In genomic region chr3:97972200-97972599, GRCm38 (mm10) we compare ENCODE assay signal across 18 mouse cellular contexts. TPM values are rescaled to one million over a fixed set of nuclear protein-coding genes. Genes with fewer than 3 reads are reported as not detected.
A peak's percentile ranks its signal among the peaks of the same experiment; 100 is the strongest.
DNase-seq lines count a peak whose midpoint lies in the region; ATAC-seq lines count a peak whose summit lies in the region.
"Had no signal": no experiment of that assay in that cellular context is flagged by ENCODE, and none has a peak within 500 bp of the region (broad histone marks: within the 10 kb centered on the region; RNA-seq: fewer than 3 reads in every experiment).

No protein-coding gene starts in this region.

- WGBS in kidney, embryonic 15.5 days = 29% methylated on average over 5 of the region's 5 CpGs
- WGBS in lung, embryonic 15.5 days = 29% methylated on average over 5 of the region's 5 CpGs
- 43% methylated on average over 5 of the region's 5 CpGs for WGBS in limb, embryonic 10.5 days

- H3K27ac ChIP-seq in kidney, embryonic 15.5 days = peak overlapping the region; percentile 71; the same call in 1 of the 2 replicates
- H3K27ac ChIP-seq in lung, embryonic 15.5 days = peak overlapping the region; percentile 54
- H3K27ac ChIP-seq in limb, embryonic 10.5 days = peak overlapping the region; percentile 39; the same call in 1 of the 2 replicates
- H3K27ac ChIP-seq: heart, adult 2 months; heart, embryonic 15.5 days; limb, embryonic 12.5 days; liver, embryonic 15.5 days had no signal

- H3K9ac ChIP-seq in kidney, embryonic 15.5 days = no peak overlapping the region
- H3K9ac ChIP-seq in lung, embryonic 15.5 days = no peak overlapping the region
- H3K9ac ChIP-seq: heart, embryonic 15.5 days; limb, embryonic 12.5 days; liver, embryonic 15.5 days had no signal

- no peak overlapping the region for H3K4me3 ChIP-seq in kidney, embryonic 15.5 days (replicated peaks)
- no peak overlapping the region for H3K4me3 ChIP-seq in lung, embryonic 15.5 days
- H3K4me3 ChIP-seq in limb, embryonic 10.5 days = no peak overlapping the region
- H3K4me3 ChIP-seq: heart, adult 2 months; heart, embryonic 15.5 days; limb, embryonic 12.5 days; liver, embryonic 15.5 days had no signal

- peak; percentile 23 for DNase-seq in embryo, embryonic 10 days (ENCODE audit: low spot score)
- DNase-seq in embryo, embryonic 11 days = no peak
- no peak for DNase-seq in kidney, adult 11 months
- DNase-seq in lung, postnatal 14 days = no peak
- DNase-seq in limb, embryonic 10.5 days (ENCODE audit: low spot score) = no peak
- no peak for DNase-seq in ovary, postnatal 36 days (ENCODE audit: low spot score)
- DNase-seq: adrenal gland, adult 8-10 months; cerebellum, postnatal 10 days; gastrocnemius, postnatal 25 days; heart, adult 2 months; kidney, adult 18-20 months; right cerebral cortex, postnatal 25 days had no signal

- peak; percentile 88 for ATAC-seq in kidney, embryonic 15.5 days (replicated peaks; ENCODE audit: low FRiP score)
- ATAC-seq in lung, embryonic 15.5 days (ENCODE audit: borderline replicate concordance, extremely low read depth, low FRiP score, low TSS enrichment) = peak; percentile 75
- ATAC-seq: forebrain, embryonic 14.5 days had no signal

- H3K4me1 ChIP-seq in kidney, embryonic 15.5 days = peaks cover 33% of the 10 kb centered on the region
- H3K4me1 ChIP-seq in lung, embryonic 15.5 days = peaks cover 69% of the 10 kb centered on the region
- H3K4me1 ChIP-seq in limb, embryonic 10.5 days = peaks cover 32% of the 10 kb centered on the region

- no peaks in the 10 kb centered on the region; the same call in 1 of the 2 replicates for H3K27me3 ChIP-seq in kidney, embryonic 15.5 days
- no peaks in the 10 kb centered on the region for H3K27me3 ChIP-seq in lung, embryonic 15.5 days
- peaks cover 9% of the 10 kb centered on the region; the same call in 1 of the 2 replicates for H3K27me3 ChIP-seq in limb, embryonic 10.5 days (ENCODE audit: low read depth, poor library complexity, severe bottlenecking)
- H3K27me3 ChIP-seq: limb, embryonic 12.5 days; liver, embryonic 15.5 days had no signal

- no peaks in the 10 kb centered on the region for H3K36me3 ChIP-seq in kidney, embryonic 15.5 days
- H3K36me3 ChIP-seq in lung, embryonic 15.5 days = no peaks in the 10 kb centered on the region
- no peaks in the 10 kb centered on the region for H3K36me3 ChIP-seq in limb, embryonic 10.5 days
- H3K36me3 ChIP-seq: heart, embryonic 15.5 days; limb, embryonic 12.5 days; liver, embryonic 15.5 days had no signal

- no peak overlapping the region for H3K4me2 ChIP-seq in kidney, embryonic 15.5 days
- H3K4me2 ChIP-seq in lung, embryonic 15.5 days = no peak overlapping the region
- H3K4me2 ChIP-seq: heart, embryonic 15.5 days; limb, embryonic 12.5 days; liver, embryonic 15.5 days had no signal

- no peaks in the 10 kb centered on the region for H3K9me3 ChIP-seq in kidney, embryonic 15.5 days (replicated peaks)
- no peaks in the 10 kb centered on the region for H3K9me3 ChIP-seq in lung, embryonic 15.5 days
- H3K9me3 ChIP-seq in limb, embryonic 10.5 days (replicated peaks) = no peaks in the 10 kb centered on the region
- H3K9me3 ChIP-seq: heart, embryonic 15.5 days; liver, embryonic 15.5 days had no signal

RNA-seq across cellular contexts. Expression of gene Notch2, which starts 41.1 kb away (rescaled TPM):
- 33.1 and 33.8 TPM in 2 replicates for polyA plus RNA-seq in kidney, embryonic 15.5 days (2015; fragmentation: Nextera tagmentation; extraction: Ambion mirVana)
- 33.4 and 35.1 TPM in 2 replicates for polyA plus RNA-seq in lung, embryonic 15.5 days (2015; fragmentation: Nextera tagmentation; extraction: Ambion mirVana)
- polyA plus RNA-seq in limb, embryonic 10.5 days (2016; fragmentation: Nextera tagmentation; extraction: Ambion mirVana) = 22.7 and 29.6 TPM in 2 replicates
